Mouse (Mus musculus) heart, adult 2 months (tissue): ENCODE measurements around the gene Ak1.

Experiments used
- CTCF ChIP-seq: fragments of 200-600 bp; IDR thresholded peaks from 2 replicates; pipeline ENCODE4 v1.8.1; 2022; ENCODE audit warnings: antibody characterized with exemption, mild to moderate bottlenecking, moderate library complexity
- EP300 ChIP-seq: fragments of 200-500 bp; IDR thresholded peaks from 2 replicates; pipeline ENCODE4 v1.6.1; 2011; ENCODE audit warnings: low read depth, low read length, control low read depth; ENCODE audit not compliant: insufficient read depth
- POLR2A ChIP-seq: fragments of 200-500 bp; IDR thresholded peaks from 2 replicates; pipeline ENCODE4 v1.6.1; 2011; ENCODE audit warnings: mild to moderate bottlenecking, low read depth, low read length, control low read depth; ENCODE audit not compliant: insufficient read depth

GRCm38 (mm10) chr2:32597248-32597647 is 24.3 kb upstream of the Ak1 start:
- TF ChIP-seq CTCF (no peak), POLR2A (no peak), EP300 (no peak)
